Mouse (Mus musculus): ENCODE data around the gene Nr5a1. TPM values are rescaled to one million over a fixed set of nuclear protein-coding genes. Genes with fewer than 3 reads are reported as not detected.

Gene Nr5a1
- polyA plus RNA-seq, 1 experiment from 2014 or later: 0.07 TPM

GRCm38 (mm10) chr2:38675366-38675969 is 38.9 kb downstream of the Nr5a1 start:
- ATAC-seq (ENCODE audit: insufficient number of reproducible peaks, insufficient read depth, low FRiP score, low TSS enrichment, low read depth): no peak
- H3K9ac ChIP-seq: no peak overlapping the region
- H3K9me3 ChIP-seq: no peaks in the 10 kb centered on the region
- no peaks in the 10 kb centered on the region for H3K36me3 ChIP-seq
- H3K4me2 ChIP-seq: no peak overlapping the region
- 57% methylated on average over 9 of the region's 9 CpGs for WGBS
- no peak overlapping the region for H3K27ac ChIP-seq
- H3K4me1 ChIP-seq: no peaks in the 10 kb centered on the region
- H3K4me3 ChIP-seq: no peak overlapping the region
- peaks cover 17% of the 10 kb centered on the region; the same call in 1 of the 2 replicates for H3K27me3 ChIP-seq

DNA sequence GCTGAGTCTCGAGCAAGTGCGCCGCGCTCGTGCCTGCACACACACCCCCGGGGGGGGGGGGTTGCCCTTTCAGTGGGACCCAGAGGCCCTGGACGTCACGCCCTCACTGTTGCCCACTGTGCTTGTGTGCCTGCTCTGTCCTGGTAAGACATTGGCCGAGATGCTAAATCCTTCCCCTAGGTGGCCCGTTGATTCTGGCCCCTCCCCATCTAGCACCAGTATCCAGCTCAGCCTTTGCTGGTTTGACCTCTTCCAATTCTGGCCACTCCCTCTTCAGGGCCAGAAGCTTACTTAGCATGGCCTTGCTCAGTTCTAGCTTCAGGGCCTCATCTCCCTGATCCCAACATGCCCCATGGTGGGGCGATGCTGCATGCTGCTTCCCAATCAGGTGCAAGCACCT is 41.8 kb downstream of the Nr5a1 start:
- Histone ChIP-seq H3K27ac (no peak overlapping the region), H3K9ac (no peak overlapping the region), H3K4me3 (no peak overlapping the region), H3K36me3 (no peaks in the 10 kb centered on the region), H3K27me3 (peaks cover 25% of the 10 kb centered on the region; the same call in 1 of the 2 replicates), H3K4me1 (no peaks in the 10 kb centered on the region; the same call in 1 of the 2 replicates), H3K4me2 (no peak overlapping the region), H3K9me3 (no peaks in the 10 kb centered on the region)
- ATAC-seq (ENCODE audit: insufficient number of reproducible peaks, insufficient read depth, low FRiP score, low TSS enrichment, low read depth): no peak
- WGBS: 62% methylated on average over 11 of the region's 11 CpGs

DNA sequence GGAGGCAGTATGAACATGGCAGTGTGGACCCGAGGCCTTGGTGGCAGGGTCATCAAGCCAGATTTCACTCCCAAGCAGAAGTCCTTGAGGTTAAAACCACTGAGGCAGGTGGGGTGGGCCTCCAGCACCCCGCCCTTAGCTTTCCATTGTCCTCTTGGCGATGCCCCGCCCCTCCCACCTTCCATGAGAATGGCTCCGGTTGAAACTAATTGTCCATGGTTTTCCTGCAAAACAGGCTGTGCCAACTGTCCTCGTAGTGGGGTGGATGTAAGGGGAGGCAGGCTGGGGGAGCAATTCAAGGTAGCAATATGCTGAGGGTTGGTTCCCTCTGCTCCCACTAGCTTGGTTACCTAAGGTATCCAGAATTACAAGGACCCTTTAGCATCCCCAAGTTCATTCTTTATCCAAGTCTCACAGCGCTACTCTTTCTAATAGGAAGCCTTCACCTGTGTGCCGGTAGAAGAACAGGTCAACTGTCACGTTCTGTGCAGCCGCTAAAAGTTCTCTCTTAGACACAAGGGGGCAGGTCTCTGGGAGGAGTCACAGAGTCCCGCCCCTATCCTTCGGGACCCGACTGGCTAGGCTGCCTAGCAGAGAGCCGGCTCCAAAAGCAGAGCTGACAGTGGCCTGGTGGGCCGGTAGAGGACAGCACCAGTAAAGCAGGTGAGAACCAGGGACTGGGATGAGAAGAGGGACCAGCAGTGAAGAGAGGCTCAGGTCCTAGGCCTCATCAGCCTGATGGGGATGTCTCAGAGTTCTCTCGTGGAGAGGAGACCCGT is 45.4 kb downstream of the Nr5a1 start:
- H3K27ac ChIP-seq: no peak overlapping the region
- H3K9me3 ChIP-seq: no peaks in the 10 kb centered on the region
- 0 out of 2 replicates have a peak, but pooled peaks have one; percentile 66 for ATAC-seq (ENCODE audit: insufficient number of reproducible peaks, insufficient read depth, low FRiP score, low TSS enrichment, low read depth)
- 13% methylated on average over 17 of the region's 17 CpGs for WGBS
- peak overlapping the region; percentile 11; the same call in 1 of the 2 replicates for H3K4me3 ChIP-seq
- H3K4me2 ChIP-seq: peak overlapping the region; percentile 51
- H3K36me3 ChIP-seq: no peaks in the 10 kb centered on the region
- H3K27me3 ChIP-seq: peaks cover 20% of the 10 kb centered on the region; the same call in 1 of the 2 replicates
- H3K4me1 ChIP-seq: no peaks in the 10 kb centered on the region; the same call in 1 of the 2 replicates
- H3K9ac ChIP-seq: peak overlapping the region; percentile 44; the same call in 1 of the 2 replicates

DNA sequence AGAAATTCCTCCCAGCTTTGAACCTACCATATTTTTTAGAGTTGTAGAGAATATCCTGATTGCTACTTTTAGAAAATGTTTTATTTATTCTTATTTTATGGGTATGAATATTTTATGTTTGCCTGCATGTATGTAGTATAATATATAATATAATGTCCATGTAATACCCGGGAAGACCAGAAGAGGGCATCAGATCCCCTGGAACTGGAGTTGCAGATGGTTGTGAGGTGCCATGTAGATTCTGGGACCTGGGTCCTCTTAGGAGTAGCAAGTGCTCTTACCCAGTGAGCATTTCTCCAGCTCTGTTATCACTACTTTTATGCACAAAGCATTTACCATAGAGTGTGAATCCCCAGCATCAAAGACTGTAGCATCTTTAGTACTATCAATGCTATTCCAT is 52.9 kb downstream of the Nr5a1 start:
- no peak overlapping the region for H3K4me3 ChIP-seq
- no peak overlapping the region for H3K9ac ChIP-seq
- H3K9me3 ChIP-seq: no peaks in the 10 kb centered on the region
- ATAC-seq (ENCODE audit: insufficient number of reproducible peaks, insufficient read depth, low FRiP score, low TSS enrichment, low read depth): no peak
- H3K36me3 ChIP-seq: no peaks in the 10 kb centered on the region
- WGBS: 0% methylated on average over 1 of the region's 1 CpGs
- no peaks in the 10 kb centered on the region for H3K4me1 ChIP-seq
- no peak overlapping the region for H3K4me2 ChIP-seq
- no peak overlapping the region for H3K27ac ChIP-seq
- peaks cover 5% of the 10 kb centered on the region for H3K27me3 ChIP-seq

GRCm38 (mm10) chr2:38658338-38658836 is 56.0 kb downstream of the Nr5a1 start:
- H3K4me2 ChIP-seq: peak overlapping the region; percentile 70
- H3K4me3 ChIP-seq: peak overlapping the region; percentile 41
- no peaks in the 10 kb centered on the region for H3K4me1 ChIP-seq
- ATAC-seq (ENCODE audit: insufficient number of reproducible peaks, insufficient read depth, low FRiP score, low TSS enrichment, low read depth): peak; percentile 80; the same call in 1 of the 2 replicates
- 0 out of 2 replicates have a peak, but pooled peaks cover 2% of the 10 kb centered on the region for H3K9me3 ChIP-seq
- no peak overlapping the region for H3K27ac ChIP-seq
- peaks cover 5% of the 10 kb centered on the region for H3K27me3 ChIP-seq
- peak overlapping the region; percentile 58; the same call in 1 of the 2 replicates for H3K9ac ChIP-seq
- no peaks in the 10 kb centered on the region for H3K36me3 ChIP-seq
- WGBS: under 1% methylated on average over 25 of the region's 25 CpGs

DNA sequence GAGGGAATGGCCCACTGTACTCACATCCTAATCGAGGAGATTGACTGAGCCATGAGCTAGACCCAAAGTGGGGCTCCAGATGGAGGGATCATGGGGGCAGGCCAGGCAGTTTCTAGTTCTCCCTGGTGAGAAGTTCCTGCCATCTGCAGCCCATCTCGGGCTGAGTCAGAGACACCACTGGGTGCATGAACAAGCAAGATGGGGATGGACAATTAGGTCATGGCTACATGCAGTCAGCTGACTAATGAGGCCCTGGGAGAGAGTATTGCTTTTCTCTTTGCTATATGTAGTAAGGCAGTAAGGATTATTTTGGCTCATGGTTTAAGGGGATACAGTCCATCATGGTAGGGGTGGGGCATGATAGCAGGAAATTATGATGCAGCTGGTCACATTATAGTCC is 60.6 kb downstream of the Nr5a1 start:
- Histone ChIP-seq H3K4me1 (peaks cover 13% of the 10 kb centered on the region), H3K27ac (no peak overlapping the region), H3K4me2 (no peak overlapping the region), H3K4me3 (no peak overlapping the region), H3K36me3 (no peaks in the 10 kb centered on the region), H3K9me3 (0 out of 2 replicates have a peak, but pooled peaks cover 2% of the 10 kb centered on the region), H3K9ac (no peak overlapping the region), H3K27me3 (peaks cover 5% of the 10 kb centered on the region)
- 87% methylated on average over 2 of the region's 2 CpGs for WGBS
- ATAC-seq (ENCODE audit: insufficient number of reproducible peaks, insufficient read depth, low FRiP score, low TSS enrichment, low read depth): no peak

DNA sequence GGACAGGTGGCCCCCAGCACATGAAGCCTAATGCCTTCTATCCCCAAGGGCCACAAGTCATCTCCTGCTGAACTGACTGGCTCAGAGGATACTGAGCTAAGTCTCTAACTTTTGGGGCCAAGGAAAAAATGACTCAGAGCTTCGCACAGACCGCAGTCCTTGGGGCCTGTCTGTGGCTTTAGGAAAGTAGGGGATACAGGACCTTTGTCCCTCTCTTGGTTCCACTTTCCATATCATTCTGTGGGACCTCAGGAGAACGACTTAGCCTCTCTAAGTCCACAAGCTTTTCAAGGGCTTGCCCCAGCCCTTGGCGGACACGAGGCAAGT is 61.1 kb downstream of the Nr5a1 start:
- Histone ChIP-seq H3K4me3 (no peak overlapping the region), H3K4me1 (peaks cover 13% of the 10 kb centered on the region), H3K9me3 (0 out of 2 replicates have a peak, but pooled peaks cover 2% of the 10 kb centered on the region), H3K4me2 (no peak overlapping the region), H3K36me3 (no peaks in the 10 kb centered on the region), H3K9ac (no peak overlapping the region), H3K27ac (no peak overlapping the region), H3K27me3 (peaks cover 5% of the 10 kb centered on the region)
- no peak for ATAC-seq (ENCODE audit: insufficient number of reproducible peaks, insufficient read depth, low FRiP score, low TSS enrichment, low read depth)
- WGBS: 91% methylated on average over 5 of the region's 5 CpGs

DNA sequence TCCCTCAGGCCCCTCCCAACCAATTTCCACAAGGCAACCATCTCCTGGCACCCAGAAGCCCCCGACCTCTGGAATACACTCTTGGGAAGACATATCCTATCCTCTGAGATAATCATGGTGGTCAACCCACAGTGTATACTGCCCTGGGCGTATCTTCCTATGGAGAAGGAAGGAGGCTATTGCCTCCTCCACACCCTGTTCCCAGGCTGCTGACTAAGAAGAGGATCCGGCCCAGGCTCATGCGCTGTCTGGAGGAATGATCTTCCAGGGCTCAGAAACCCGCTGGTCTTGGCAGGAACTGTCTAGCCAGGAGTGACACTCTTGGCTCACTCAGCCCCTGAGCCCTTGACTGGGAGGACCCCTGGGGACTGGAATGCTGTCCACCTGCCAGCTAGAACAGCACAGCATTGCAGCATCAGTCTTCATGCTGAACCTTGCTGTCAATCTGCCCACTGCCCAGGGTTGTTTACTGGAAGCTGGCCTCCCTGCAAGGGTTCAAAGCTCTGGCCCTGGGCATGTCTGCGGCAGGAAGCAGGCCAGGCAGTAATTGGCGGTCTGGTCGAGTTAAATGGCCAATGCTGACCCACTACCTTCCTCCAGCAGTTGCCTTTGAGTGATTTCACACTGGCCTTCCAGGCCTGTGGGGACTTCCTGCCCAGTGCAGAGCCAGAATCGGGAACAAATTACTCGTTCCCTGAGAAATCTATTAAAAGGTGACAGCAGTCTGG is 61.6 kb downstream of the Nr5a1 start:
- no peak for ATAC-seq (ENCODE audit: insufficient number of reproducible peaks, insufficient read depth, low FRiP score, low TSS enrichment, low read depth)
- H3K27me3 ChIP-seq: peaks cover under 1% of the 10 kb centered on the region
- no peak overlapping the region for H3K4me2 ChIP-seq
- H3K4me3 ChIP-seq: no peak overlapping the region
- peaks cover 13% of the 10 kb centered on the region for H3K4me1 ChIP-seq
- no peak overlapping the region for H3K27ac ChIP-seq
- H3K36me3 ChIP-seq: no peaks in the 10 kb centered on the region
- 53% methylated on average over 10 of the region's 10 CpGs for WGBS
- H3K9ac ChIP-seq: no peak overlapping the region
- H3K9me3 ChIP-seq: 0 out of 2 replicates have a peak, but pooled peaks cover 2% of the 10 kb centered on the region

GRCm38 (mm10) chr2:38652098-38652497 is 62.2 kb downstream of the Nr5a1 start:
- Histone ChIP-seq H3K9me3 (0 out of 2 replicates have a peak, but pooled peaks cover 2% of the 10 kb centered on the region), H3K27me3 (peaks cover 4% of the 10 kb centered on the region; the same call in 1 of the 2 replicates), H3K4me1 (peaks cover 16% of the 10 kb centered on the region), H3K9ac (peak overlapping the region; percentile 44; the same call in 1 of the 2 replicates), H3K36me3 (no peaks in the 10 kb centered on the region), H3K4me2 (0 out of 2 replicates have a peak overlapping the region, but pooled peaks have one; percentile 1), H3K27ac (peak overlapping the region; percentile 33; the same call in 1 of the 2 replicates), H3K4me3 (no peak overlapping the region)
- ATAC-seq (ENCODE audit: insufficient number of reproducible peaks, insufficient read depth, low FRiP score, low TSS enrichment, low read depth): no peak
- 48% methylated on average over 7 of the region's 7 CpGs for WGBS

DNA sequence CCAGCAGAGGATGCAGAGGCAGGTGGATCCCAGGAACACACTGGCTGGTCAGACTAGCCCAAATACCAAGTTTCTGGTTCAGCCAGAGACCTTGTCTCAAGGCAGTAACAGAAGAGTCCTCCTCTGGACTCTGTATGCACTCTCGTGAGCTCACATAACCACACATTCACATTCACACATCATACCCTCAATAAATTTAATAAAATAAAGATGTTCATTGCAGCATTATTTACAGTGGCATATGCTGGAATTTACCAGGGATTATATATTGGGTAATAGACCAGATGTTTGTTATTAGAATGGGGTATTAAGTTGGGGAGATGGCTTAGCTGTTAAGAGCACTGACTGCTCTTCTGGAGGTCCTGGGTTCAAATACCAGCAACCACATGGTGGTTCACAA is 64.0 kb downstream of the Nr5a1 start:
- WGBS: 36% methylated on average over 1 of the region's 1 CpGs
- Histone ChIP-seq H3K36me3 (no peaks in the 10 kb centered on the region), H3K4me1 (peaks cover 16% of the 10 kb centered on the region), H3K4me3 (no peak overlapping the region), H3K4me2 (no peak overlapping the region), H3K9me3 (0 out of 2 replicates have a peak, but pooled peaks cover 2% of the 10 kb centered on the region), H3K27ac (no peak overlapping the region), H3K27me3 (peaks cover 4% of the 10 kb centered on the region; the same call in 1 of the 2 replicates), H3K9ac (no peak overlapping the region)
- no peak for ATAC-seq (ENCODE audit: insufficient number of reproducible peaks, insufficient read depth, low FRiP score, low TSS enrichment, low read depth)

GRCm38 (mm10) chr2:38647661-38648060 is 66.7 kb downstream of the Nr5a1 start:
- no peak for ATAC-seq (ENCODE audit: insufficient number of reproducible peaks, insufficient read depth, low FRiP score, low TSS enrichment, low read depth)
- H3K4me1 ChIP-seq: peaks cover 26% of the 10 kb centered on the region
- WGBS: 85% methylated on average over 7 of the region's 7 CpGs
- no peak overlapping the region for H3K9ac ChIP-seq
- H3K36me3 ChIP-seq: no peaks in the 10 kb centered on the region
- H3K4me2 ChIP-seq: no peak overlapping the region
- peaks cover 4% of the 10 kb centered on the region; the same call in 1 of the 2 replicates for H3K27me3 ChIP-seq
- no peak overlapping the region for H3K27ac ChIP-seq
- no peaks in the 10 kb centered on the region for H3K9me3 ChIP-seq
- no peak overlapping the region for H3K4me3 ChIP-seq

All from embryonic facial prominence, embryonic 13.5 days (tissue).